Mouse (Mus musculus) intestine, embryonic 14.5 days (tissue): ENCODE measurements around the gene Rhbdf2. TPM values are rescaled to one million over a fixed set of nuclear protein-coding genes. Genes with fewer than 3 reads are reported as not detected.
"Not testable (repeated sequence)": the region's sequence is repeated elsewhere in the genome, so short reads cannot be mapped to it uniquely, and the experiment has no call there.

ENCODE experiments used
- ATAC-seq: fragments of 200-750 bp; cut with Nextera tagmentation; replicated peaks from 2 replicates; pipeline ENCODE4 v1.8.0; 2017; ENCODE audit warnings: low read depth, moderate number of reproducible peaks, moderate TSS enrichment, moderate library complexity; ENCODE audit not compliant: low FRiP score, low TSS enrichment
- DNase-seq: peaks from one replicate; pipeline ENCODE4 v3.0.0-alpha.2; 2018; ENCODE audit warnings: low spot score
- H3K27ac ChIP-seq: fragments of 300-500 bp; sonication (generic); 2 replicates; pipeline ENCODE4 v1.5.1; 2014; ENCODE audit warnings: low read depth, mild to moderate bottlenecking, control low read depth
- H3K27me3 ChIP-seq: fragments of 300-500 bp; sonication (generic); replicated peaks from 2 replicates; pipeline ENCODE4 v1.6.1; 2014; ENCODE audit warnings: low read length, control low read depth; ENCODE audit not compliant: control insufficient read depth, insufficient read depth
- H3K36me3 ChIP-seq: fragments of 300-500 bp; sonication (generic); 2 replicates; pipeline ENCODE4 v1.6.1; 2014; ENCODE audit warnings: low read length, control low read depth; ENCODE audit not compliant: control insufficient read depth, insufficient read depth
- H3K4me1 ChIP-seq: fragments of 300-500 bp; sonication (generic); replicated peaks from 2 replicates; pipeline ENCODE4 v1.6.1; 2014; ENCODE audit warnings: low read length, control low read depth, mixed read lengths; ENCODE audit not compliant: control insufficient read depth, insufficient read depth
- H3K4me2 ChIP-seq: fragments of 300-500 bp; sonication (generic); 2 replicates; pipeline ENCODE4 v1.6.1; 2014; ENCODE audit warnings: low read length
- H3K4me3 ChIP-seq: fragments of 300-500 bp; sonication (generic); 2 replicates; pipeline ENCODE4 v1.5.1; 2014; ENCODE audit warnings: low read depth, low read length, control low read depth, mixed read lengths
- H3K9ac ChIP-seq: fragments of 300-500 bp; sonication (generic); 2 replicates; pipeline ENCODE4 v1.6.1; 2014; ENCODE audit warnings: mild to moderate bottlenecking, low read length
- H3K9me3 ChIP-seq: fragments of 300-500 bp; sonication (generic); 2 replicates; pipeline ENCODE4 v1.6.1; 2016; ENCODE audit warnings: low read length, control low read depth; ENCODE audit not compliant: control insufficient read depth
- WGBS: fragments of 180-500 bp; shearing (Covaris S2); extraction: QIAGEN DNeasy Blood & Tissue Kit; methylation state at CpG from one replicate; pipeline ENCODE4 v1.1.7; 2014; 5-methylcytosine and 5-hydroxymethylcytosine counted together
- polyA plus RNA-seq: library from polyadenylated mRNA; unstranded; fragments of >200 nt; fragmentation: Nextera tagmentation; extraction: Ambion mirVana; gene quantifications from 2 replicates; pipeline ENCODE4 v1.2.1, GENCODE M21; 2014

Gene Rhbdf2
- polyA plus RNA-seq, 1 experiment from 2014 or later, result 5.7 TPM

- H3K4me3 ChIP-seq, result peak overlapping the region; percentile 71
- peak overlapping the region; percentile 82 for H3K4me2 ChIP-seq
- no peaks in the 10 kb centered on the region for H3K9me3 ChIP-seq
- H3K36me3 ChIP-seq, result peaks cover 35% of the 10 kb centered on the region
- H3K27me3 ChIP-seq, result no peaks in the 10 kb centered on the region
- peaks cover 15% of the 10 kb centered on the region for H3K4me1 ChIP-seq
- DNase-seq, result peak; percentile 98
- H3K27ac ChIP-seq, result peak overlapping the region; percentile 66
- WGBS, result 1% methylated on average over 45 of the region's 45 CpGs
- ATAC-seq, result peak; percentile 90
- H3K9ac ChIP-seq, result peak overlapping the region; percentile 93
These were observed 44.5 kb upstream of the Rhbdf2 start for GRCm38 (mm10) chr11:116671112-116671844.

DNA sequence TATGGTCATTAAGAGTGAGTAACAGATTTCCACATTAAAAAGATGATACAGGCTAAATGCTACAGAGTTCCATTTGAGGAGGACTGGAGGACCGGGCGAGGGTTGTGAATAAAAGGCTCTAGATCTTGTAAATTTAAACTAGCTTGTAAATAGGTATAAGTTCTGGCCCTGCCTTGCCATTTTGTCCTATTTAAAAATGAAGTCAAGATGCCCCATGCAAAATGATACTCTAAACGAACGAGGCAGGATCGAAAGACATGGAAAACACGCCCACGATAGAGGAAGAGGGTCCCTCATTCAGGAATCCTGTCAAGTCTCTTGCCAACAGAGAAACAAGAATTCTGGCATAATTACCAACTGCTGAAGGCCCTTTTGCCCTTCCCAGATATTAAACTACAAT lies 43.6 kb upstream of the Rhbdf2 start:
- no peak overlapping the region; the same call in 1 of the 2 replicates for H3K9ac ChIP-seq
- H3K9me3 ChIP-seq, result no peaks in the 10 kb centered on the region
- no peak overlapping the region for H3K27ac ChIP-seq
- no peak overlapping the region for H3K4me3 ChIP-seq
- H3K4me2 ChIP-seq, result 0 out of 2 replicates have a peak overlapping the region, but pooled peaks have one; percentile 82
- peaks cover 15% of the 10 kb centered on the region for H3K4me1 ChIP-seq
- H3K27me3 ChIP-seq, result no peaks in the 10 kb centered on the region
- DNase-seq (no peak), ATAC-seq (no peak)
- peaks cover 26% of the 10 kb centered on the region for H3K36me3 ChIP-seq
- WGBS, result 86% methylated on average over 7 of the region's 7 CpGs

DNA sequence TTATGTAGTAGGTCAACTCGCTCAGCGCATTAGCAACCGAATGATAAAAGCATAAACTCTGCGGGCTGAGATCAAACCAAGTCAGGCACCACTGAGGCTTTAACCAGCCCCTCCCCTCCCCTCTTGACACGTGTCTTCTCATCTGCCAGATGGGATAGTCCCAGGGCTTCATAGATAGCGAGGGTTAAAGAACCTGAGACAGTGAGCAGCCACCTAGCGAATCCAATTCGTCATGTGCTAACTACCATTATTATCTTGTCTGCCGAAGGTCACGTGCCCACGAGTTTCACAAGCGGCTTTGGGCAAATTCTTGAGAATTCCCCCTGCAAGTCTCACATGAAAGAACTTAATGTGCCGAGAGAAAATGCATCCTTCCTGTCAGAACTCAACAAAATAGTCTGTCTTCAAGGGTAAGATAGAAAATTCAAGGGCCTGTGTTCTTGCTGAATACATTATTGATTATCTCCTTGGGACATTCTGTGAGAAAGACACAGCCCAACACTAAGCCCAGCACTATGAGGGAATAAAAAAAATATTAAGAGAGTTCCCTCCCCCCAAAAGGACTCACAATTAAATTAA lies 43.1 kb upstream of the Rhbdf2 start:
- DNase-seq (no peak), ATAC-seq (no peak)
- Histone ChIP-seq H3K36me3 (peaks cover 21% of the 10 kb centered on the region), H3K4me3 (no peak overlapping the region), H3K9me3 (no peaks in the 10 kb centered on the region), H3K27ac (no peak overlapping the region), H3K9ac (no peak overlapping the region), H3K4me2 (no peak overlapping the region), H3K27me3 (no peaks in the 10 kb centered on the region), H3K4me1 (peaks cover 15% of the 10 kb centered on the region)
- WGBS, result 43% methylated on average over 13 of the region's 13 CpGs

DNA sequence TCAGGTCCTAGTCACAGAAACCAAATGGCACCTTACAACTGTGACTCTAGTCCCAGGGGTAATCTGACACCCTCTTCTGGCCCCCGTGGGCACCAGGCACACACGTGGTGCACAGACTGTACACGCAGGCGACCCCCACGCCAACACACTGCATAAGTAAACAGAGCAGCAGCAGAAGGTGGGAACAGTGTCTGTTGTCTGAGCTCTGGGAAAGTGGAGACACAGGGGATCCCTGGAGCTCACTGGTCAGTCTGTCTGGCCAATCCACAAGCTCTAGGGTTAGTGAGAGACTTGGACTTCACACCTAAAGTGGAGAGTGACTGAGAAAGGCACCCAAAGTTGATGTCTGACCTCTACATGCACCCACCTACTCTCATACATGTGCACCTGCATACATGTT lies 42.5 kb upstream of the Rhbdf2 start:
- H3K4me3 ChIP-seq, result no peak overlapping the region
- 20% methylated on average over 5 of the region's 5 CpGs for WGBS
- H3K4me1 ChIP-seq, result peaks cover 15% of the 10 kb centered on the region
- no peak overlapping the region for H3K9ac ChIP-seq
- H3K4me2 ChIP-seq, result no peak overlapping the region
- DNase-seq (no peak), ATAC-seq (no peak)
- peaks cover 16% of the 10 kb centered on the region for H3K36me3 ChIP-seq
- no peak overlapping the region for H3K27ac ChIP-seq
- no peaks in the 10 kb centered on the region for H3K27me3 ChIP-seq
- H3K9me3 ChIP-seq, result no peaks in the 10 kb centered on the region

DNA sequence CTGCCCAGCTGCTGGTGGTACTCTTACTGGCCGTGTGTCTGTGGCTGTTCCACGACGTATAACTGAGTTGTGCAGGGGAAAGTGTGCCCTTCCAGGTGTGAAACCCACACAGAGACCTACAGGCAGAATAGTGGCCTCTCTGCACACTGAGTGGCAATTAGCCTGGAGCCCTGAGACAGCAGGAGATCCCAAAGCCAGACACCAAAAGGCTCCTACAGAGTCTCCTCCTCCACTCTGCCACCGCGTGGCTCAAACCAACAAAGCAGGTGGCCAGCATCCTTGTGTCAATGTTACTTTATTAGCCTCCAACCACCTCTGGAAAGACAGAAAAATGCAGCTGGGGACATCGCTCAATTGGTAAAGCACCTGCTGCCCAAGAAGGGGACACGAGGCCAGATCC lies 42.0 kb upstream of the Rhbdf2 start:
- no peak overlapping the region for H3K4me3 ChIP-seq
- no peaks in the 10 kb centered on the region for H3K27me3 ChIP-seq
- ATAC-seq (no peak), DNase-seq (no peak)
- peaks cover 15% of the 10 kb centered on the region for H3K4me1 ChIP-seq
- 41% methylated on average over 7 of the region's 7 CpGs for WGBS
- H3K27ac ChIP-seq, result no peak overlapping the region
- no peak overlapping the region for H3K4me2 ChIP-seq
- no peaks in the 10 kb centered on the region for H3K9me3 ChIP-seq
- peaks cover 11% of the 10 kb centered on the region for H3K36me3 ChIP-seq
- no peak overlapping the region for H3K9ac ChIP-seq

DNA sequence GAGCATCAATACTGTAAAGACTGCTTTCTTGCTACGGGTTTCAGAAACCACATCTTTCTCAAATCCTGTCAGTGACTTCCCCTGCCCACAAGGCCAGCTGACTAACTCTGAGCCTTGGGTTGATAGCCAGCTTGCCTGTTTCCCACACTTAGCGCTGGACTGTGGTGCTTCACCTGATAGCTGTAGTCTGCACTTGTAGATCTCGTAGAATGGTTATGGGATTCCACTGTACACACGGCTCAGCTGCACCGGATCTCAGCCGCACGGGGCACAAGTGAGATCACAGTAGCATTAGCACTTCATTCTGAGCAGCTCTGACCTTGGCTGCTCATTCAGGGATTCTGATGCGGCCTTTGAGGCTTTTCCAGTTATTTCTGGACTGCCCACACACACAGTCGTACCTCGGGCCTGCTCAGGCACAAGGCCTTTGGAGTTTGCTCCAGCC lies 41.6 kb upstream of the Rhbdf2 start:
- Histone ChIP-seq H3K4me3 (no peak overlapping the region), H3K4me1 (peaks cover 14% of the 10 kb centered on the region), H3K27me3 (no peaks in the 10 kb centered on the region), H3K36me3 (peaks cover 6% of the 10 kb centered on the region), H3K4me2 (no peak overlapping the region), H3K9me3 (no peaks in the 10 kb centered on the region), H3K9ac (no peak overlapping the region), H3K27ac (no peak overlapping the region)
- no peak for DNase-seq
- no peak for ATAC-seq
- 84% methylated on average over 10 of the region's 10 CpGs for WGBS

DNA sequence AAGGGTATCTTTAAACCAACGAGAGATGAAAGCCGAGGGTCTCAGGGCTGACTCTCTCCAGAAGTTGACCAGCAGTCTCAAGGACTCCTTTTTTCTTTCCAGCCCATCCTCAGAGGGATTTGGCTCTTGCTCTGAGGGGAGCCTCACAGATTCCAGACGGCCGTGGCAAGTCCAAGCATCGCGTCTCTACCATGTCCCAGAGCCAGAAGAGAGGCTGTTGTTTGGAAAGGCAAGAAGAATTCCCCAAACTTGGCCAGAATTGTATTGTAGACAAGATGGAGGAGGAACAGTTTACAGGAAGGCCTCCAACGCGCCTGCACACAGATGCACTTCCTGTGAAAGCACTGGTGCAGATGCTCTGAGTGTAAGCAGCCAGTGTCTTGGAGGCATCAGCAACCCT lies 41.1 kb upstream of the Rhbdf2 start:
- ATAC-seq (no peak), DNase-seq (no peak)

DNA sequence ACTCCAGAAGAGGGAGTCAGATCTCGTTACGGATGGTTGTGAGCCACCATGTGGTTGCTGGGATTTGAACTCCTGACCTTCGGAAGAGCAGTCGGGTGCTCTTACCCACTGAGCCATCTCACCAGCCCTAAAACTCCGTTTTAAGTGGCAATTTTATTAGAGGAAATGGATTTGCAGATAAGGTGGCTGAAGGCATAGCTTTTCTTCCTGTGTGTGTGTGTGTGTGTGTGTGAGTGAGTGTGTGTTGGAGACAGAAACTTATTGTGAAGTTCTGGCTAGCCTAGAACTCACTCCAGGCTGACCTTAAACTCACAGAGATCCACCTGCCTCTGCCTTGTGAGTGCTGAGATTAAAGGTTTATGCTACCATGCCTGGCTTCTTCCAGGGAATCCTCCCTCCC lies 40.2 kb upstream of the Rhbdf2 start:
- peaks cover 15% of the 10 kb centered on the region; the same call in 1 of the 2 replicates for H3K4me1 ChIP-seq
- WGBS, result 76% methylated on average over 3 of the region's 5 CpGs
- not testable (repeated sequence) for H3K27ac ChIP-seq, ATAC-seq, H3K4me2 ChIP-seq, H3K9me3 ChIP-seq, H3K27me3 ChIP-seq, H3K36me3 ChIP-seq, H3K9ac ChIP-seq, DNase-seq, H3K4me3 ChIP-seq

More for the DNA sequence above, 41.1 kb upstream of the Rhbdf2 start:
- WGBS, result 69% methylated on average over 8 of the region's 8 CpGs
- Histone ChIP-seq H3K9ac (no peak overlapping the region), H3K4me3 (no peak overlapping the region), H3K27me3 (no peaks in the 10 kb centered on the region), H3K36me3 (peaks cover 2% of the 10 kb centered on the region; the same call in 1 of the 2 replicates), H3K9me3 (no peaks in the 10 kb centered on the region), H3K4me1 (peaks cover 11% of the 10 kb centered on the region), H3K27ac (no peak overlapping the region), H3K4me2 (no peak overlapping the region)
